9 mouse cellular contexts compared by ENCODE assay signal in genomic region chr5:114418541-114418940, GRCm38 (mm10). TPM values are rescaled to one million over a fixed set of nuclear protein-coding genes. Genes with fewer than 3 reads are reported as not detected.
DNase-seq lines count a peak whose midpoint lies in the region; ATAC-seq and TF ChIP-seq lines count a peak whose summit lies in the region.
"Had no signal": no experiment of that assay in that cellular context is flagged by ENCODE, and none has a peak within 500 bp of the region (broad histone marks: within the 10 kb centered on the region; RNA-seq: fewer than 3 reads in every experiment).

No protein-coding gene starts in this region.

- no peak overlapping the region for H3K4me2 ChIP-seq in kidney, embryonic 15.5 days
- no peak overlapping the region for H3K4me2 ChIP-seq in embryonic facial prominence, embryonic 11.5 days (ENCODE audit: low read depth, low read length)

- TF ChIP-seq CTCF in kidney, adult 2 months (conservative IDR thresholded peaks at IDR 0.05; ENCODE audit: insufficient read depth, insufficient read length, low read depth, low read length) = peak; percentile 47
- TF ChIP-seq CTCF in testis, adult 2 months (IDR thresholded peaks at IDR 0.05; ENCODE audit: control insufficient read depth, insufficient read depth, insufficient replicate concordance, low read depth, low read length) = peak; percentile 36; the same call in 1 of the 2 replicates

- no peak for DNase-seq in kidney, adult 2 months
- no peak for DNase-seq in testis, postnatal 10 days (ENCODE audit: low spot score)
- DNase-seq in embryonic facial prominence, embryonic 11.5 days (ENCODE audit: low spot score) = peak; percentile 38
- no peak for DNase-seq in spleen, postnatal 36 days (ENCODE audit: low spot score in 2 of 2)
- DNase-seq in urinary bladder, postnatal 25 days (ENCODE audit: low spot score) = no peak
- DNase-seq: adrenal gland, adult 8-10 months had no signal

- no peak overlapping the region for H3K27ac ChIP-seq in kidney, adult 2 months (ENCODE audit: insufficient read depth, low read depth, low read length)
- no peak overlapping the region for H3K27ac ChIP-seq in kidney, embryonic 15.5 days
- no peak overlapping the region for H3K27ac ChIP-seq in testis, adult 2 months (ENCODE audit: control insufficient read depth, insufficient read depth, low read depth, low read length)
- H3K27ac ChIP-seq in embryonic facial prominence, embryonic 11.5 days (replicated peaks; ENCODE audit: low read depth, low read length) = no peak overlapping the region

- no peaks in the 10 kb centered on the region for H3K9me3 ChIP-seq in kidney, embryonic 15.5 days (replicated peaks)
- no peaks in the 10 kb centered on the region for H3K9me3 ChIP-seq in embryonic facial prominence, embryonic 11.5 days (replicated peaks; ENCODE audit: control insufficient read depth, low read length)

- no peak; the same call in 1 of the 2 replicates for ATAC-seq in kidney, embryonic 15.5 days (replicated peaks; ENCODE audit: low FRiP score)
- ATAC-seq in embryonic facial prominence, embryonic 11.5 days (replicated peaks; ENCODE audit: insufficient number of reproducible peaks, low FRiP score, low TSS enrichment, low read depth) = peak; percentile 32; the same call in 1 of the 2 replicates

- WGBS in kidney, adult 2 months = 77% methylated on average over 8 of the region's 8 CpGs
- 80% methylated on average over 8 of the region's 8 CpGs for WGBS in kidney, embryonic 15.5 days
- 79% methylated on average over 8 of the region's 8 CpGs for WGBS in embryonic facial prominence, embryonic 11.5 days

- H3K27me3 ChIP-seq in kidney, adult 2 months (replicated peaks; ENCODE audit: control insufficient read depth, insufficient read depth, low read length) = no peaks in the 10 kb centered on the region
- H3K27me3 ChIP-seq in kidney, embryonic 15.5 days = no peaks in the 10 kb centered on the region
- H3K27me3 ChIP-seq in testis, adult 2 months (ENCODE audit: control insufficient read depth, insufficient read depth, low read length) = no peaks in the 10 kb centered on the region
- no peaks in the 10 kb centered on the region for H3K27me3 ChIP-seq in embryonic facial prominence, embryonic 11.5 days (ENCODE audit: control insufficient read depth, insufficient read depth, low read length)

- no peaks in the 10 kb centered on the region; the same call in 1 of the 2 replicates for H3K36me3 ChIP-seq in kidney, adult 2 months (ENCODE audit: control insufficient read depth, insufficient read depth, low read length)
- peaks cover 80% of the 10 kb centered on the region for H3K36me3 ChIP-seq in kidney, embryonic 15.5 days
- no peaks in the 10 kb centered on the region; the same call in 1 of the 2 replicates for H3K36me3 ChIP-seq in testis, adult 2 months (ENCODE audit: control insufficient read depth, insufficient read depth, low read length)
- H3K36me3 ChIP-seq in embryonic facial prominence, embryonic 11.5 days (replicated peaks; ENCODE audit: control insufficient read depth, insufficient read depth, low read depth, low read length) = peaks cover 18% of the 10 kb centered on the region

- no peak for TF ChIP-seq POLR2A in kidney, adult 2 months (IDR thresholded peaks at IDR 0.05; ENCODE audit: low read depth, low read length)
- TF ChIP-seq POLR2A in testis, adult 2 months (IDR thresholded peaks at IDR 0.05; ENCODE audit: control insufficient read depth, low read depth, low read length) = no peak

- no peaks in the 10 kb centered on the region for H3K4me1 ChIP-seq in kidney, adult 2 months (ENCODE audit: control insufficient read depth, insufficient read depth, low read length)
- H3K4me1 ChIP-seq in kidney, embryonic 15.5 days = peaks cover 12% of the 10 kb centered on the region
- no peaks in the 10 kb centered on the region for H3K4me1 ChIP-seq in testis, adult 2 months (ENCODE audit: control insufficient read depth, insufficient read depth, low read length)
- H3K4me1 ChIP-seq in embryonic facial prominence, embryonic 11.5 days (ENCODE audit: control insufficient read depth, insufficient read depth, low read length) = no peaks in the 10 kb centered on the region

- H3K4me3 ChIP-seq in kidney, adult 2 months (ENCODE audit: insufficient read depth, low read depth, low read length) = no peak overlapping the region
- no peak overlapping the region for H3K4me3 ChIP-seq in kidney, embryonic 15.5 days (replicated peaks)
- H3K4me3 ChIP-seq in testis, adult 2 months (ENCODE audit: control insufficient read depth, low read depth, low read length) = no peak overlapping the region
- no peak overlapping the region for H3K4me3 ChIP-seq in embryonic facial prominence, embryonic 11.5 days (ENCODE audit: low read depth, low read length)
- H3K4me3 ChIP-seq: erythroblast, embryonic 14.5 days had no signal

- H3K9ac ChIP-seq in kidney, embryonic 15.5 days = no peak overlapping the region
- H3K9ac ChIP-seq in embryonic facial prominence, embryonic 11.5 days (replicated peaks; ENCODE audit: low read length) = no peak overlapping the region

RNA-seq across cellular contexts. Expression of gene Mmab, which starts 25.3 kb away (rescaled TPM):
- 16.9 and 18.7 TPM in 2 replicates for polyA plus RNA-seq in kidney, adult 2 months (2012; rRNA removed)
- polyA plus RNA-seq in kidney, embryonic 15.5 days (2015; fragmentation: Nextera tagmentation; extraction: Ambion mirVana) = 30.5 and 33.4 TPM in 2 replicates
- polyA plus RNA-seq in testis, adult 2 months (2012; rRNA removed) = 2.5 and 2.9 TPM in 2 replicates
- 22.4 and 27.2 TPM in 2 replicates for polyA plus RNA-seq in embryonic facial prominence, embryonic 11.5 days (2014; fragmentation: Nextera tagmentation; extraction: Ambion mirVana)

RNA-seq across cellular contexts. Expression of gene Mvk, which starts 25.5 kb away (rescaled TPM):
- 25.2 and 27.0 TPM in 2 replicates for polyA plus RNA-seq in kidney, adult 2 months (2012; rRNA removed)
- polyA plus RNA-seq in kidney, embryonic 15.5 days (2015; fragmentation: Nextera tagmentation; extraction: Ambion mirVana) = 40.2 and 42.8 TPM in 2 replicates
- 10.2 and 13.2 TPM in 2 replicates for polyA plus RNA-seq in testis, adult 2 months (2012; rRNA removed)
- polyA plus RNA-seq in embryonic facial prominence, embryonic 11.5 days (2014; fragmentation: Nextera tagmentation; extraction: Ambion mirVana) = 53.0 and 60.9 TPM in 2 replicates

RNA-seq across cellular contexts. Expression of gene Ube3b, which starts 38.1 kb away (rescaled TPM):
- 70.9 and 81.9 TPM in 2 replicates for polyA plus RNA-seq in kidney, adult 2 months (2012; rRNA removed)
- 40.6 and 43.8 TPM in 2 replicates for polyA plus RNA-seq in kidney, embryonic 15.5 days (2015; fragmentation: Nextera tagmentation; extraction: Ambion mirVana)
- 128 and 142 TPM in 2 replicates for polyA plus RNA-seq in testis, adult 2 months (2012; rRNA removed)
- 42.3 and 44.9 TPM in 2 replicates for polyA plus RNA-seq in embryonic facial prominence, embryonic 11.5 days (2014; fragmentation: Nextera tagmentation; extraction: Ambion mirVana)

RNA-seq across cellular contexts. Expression of gene Kctd10, which starts 38.2 kb away (rescaled TPM):
- 63.5 and 63.8 TPM in 2 replicates for polyA plus RNA-seq in kidney, adult 2 months (2012; rRNA removed)
- 93.4 and 101 TPM in 2 replicates for polyA plus RNA-seq in kidney, embryonic 15.5 days (2015; fragmentation: Nextera tagmentation; extraction: Ambion mirVana)
- 48.4 and 54.6 TPM in 2 replicates for polyA plus RNA-seq in testis, adult 2 months (2012; rRNA removed)
- 110 TPM in 2 replicates for polyA plus RNA-seq in embryonic facial prominence, embryonic 11.5 days (2014; fragmentation: Nextera tagmentation; extraction: Ambion mirVana)
